Mouse (Mus musculus): ENCODE measurements around the gene Lmo2.

Gene Lmo2

GRCm38 (mm10) chr2:103941085-103941484, 16.7 kb upstream of the Lmo2 start:
- DNase-seq (ENCODE audit: extremely low read depth, low read depth), result no peak

GRCm38 (mm10) chr2:103944859-103945258, 12.9 kb upstream of the Lmo2 start:
- DNase-seq (ENCODE audit: extremely low read depth, low read depth), result peak; percentile 89

- peak; percentile 75 for DNase-seq (ENCODE audit: extremely low read depth, low read depth)
These were observed 12.2 kb upstream of the Lmo2 start for GRCm38 (mm10) chr2:103945571-103946092.

- DNase-seq (ENCODE audit: extremely low read depth, low read depth), result no peak
These were observed 10.9 kb upstream of the Lmo2 start for GRCm38 (mm10) chr2:103946892-103947291.

- no peak for DNase-seq (ENCODE audit: extremely low read depth, low read depth)
These were observed 9.7 kb upstream of the Lmo2 start for GRCm38 (mm10) chr2:103947982-103948655.

- DNase-seq (ENCODE audit: extremely low read depth, low read depth), result no peak
These were observed 4.5 kb upstream of the Lmo2 start for GRCm38 (mm10) chr2:103953050-103953835.

GRCm38 (mm10) chr2:103955714-103956113, 2.1 kb upstream of the Lmo2 start:
- DNase-seq (ENCODE audit: extremely low read depth, low read depth), result no peak

- no peak for DNase-seq (ENCODE audit: extremely low read depth, low read depth)
These were observed 919 bp upstream of the Lmo2 start for GRCm38 (mm10) chr2:103956867-103957266.

- DNase-seq (ENCODE audit: extremely low read depth, low read depth), result no peak
These were observed 848 bp downstream of the Lmo2 start for GRCm38 (mm10) chr2:103958634-103959033.

- DNase-seq (ENCODE audit: extremely low read depth, low read depth), result no peak
These were observed 1.3 kb downstream of the Lmo2 start for GRCm38 (mm10) chr2:103959066-103959465.

- no peak for DNase-seq (ENCODE audit: extremely low read depth, low read depth)
These were observed 1.8 kb downstream of the Lmo2 start for GRCm38 (mm10) chr2:103959574-103959973.

- peak; percentile 72 for DNase-seq (ENCODE audit: extremely low read depth, low read depth)
These were observed 4.6 kb downstream of the Lmo2 start for GRCm38 (mm10) chr2:103962349-103962748.

- DNase-seq (ENCODE audit: extremely low read depth, low read depth), result no peak
These were observed 7.6 kb downstream of the Lmo2 start for GRCm38 (mm10) chr2:103965391-103965790.

GRCm38 (mm10) chr2:103968186-103968585, 10.4 kb downstream of the Lmo2 start:
- no peak for DNase-seq (ENCODE audit: extremely low read depth, low read depth)

- DNase-seq (ENCODE audit: extremely low read depth, low read depth), result no peak
These were observed 11.2 kb downstream of the Lmo2 start for GRCm38 (mm10) chr2:103968919-103969436.

- no peak for DNase-seq (ENCODE audit: extremely low read depth, low read depth)
These were observed 11.8 kb downstream of the Lmo2 start for GRCm38 (mm10) chr2:103969437-103970040.

- no peak for DNase-seq (ENCODE audit: extremely low read depth, low read depth)
These were observed 12.4 kb downstream of the Lmo2 start for GRCm38 (mm10) chr2:103970041-103970790.

- no peak for DNase-seq (ENCODE audit: extremely low read depth, low read depth)
These were observed 13.2 kb downstream of the Lmo2 start for GRCm38 (mm10) chr2:103970791-103971649.

- no peak for DNase-seq (ENCODE audit: extremely low read depth, low read depth)
These were observed 14.1 kb downstream of the Lmo2 start for GRCm38 (mm10) chr2:103971838-103972237.

- no peak for DNase-seq (ENCODE audit: extremely low read depth, low read depth)
These were observed 18.1 kb downstream of the Lmo2 start for GRCm38 (mm10) chr2:103975904-103976303.

Data from MEL-GATA-1-ER (cell line).